Mouse (Mus musculus) myocyte (in vitro differentiated cells): Measurements from ENCODE around the gene Slc22a17. TPM values are rescaled to one million over a fixed set of nuclear protein-coding genes. Genes with fewer than 3 reads are reported as not detected.
"Not testable (repeated sequence)": the region's sequence is repeated elsewhere in the genome, so short reads cannot be mapped to it uniquely, and the experiment has no call there.

Experiments used
- H3K27me3 ChIP-seq: one replicate; pipeline ENCODE4 v1.6.1; 2011; ENCODE audit not compliant: control insufficient read depth, insufficient read depth, insufficient read length
- H3K36me3 ChIP-seq: one replicate; pipeline ENCODE4 v1.6.1; 2011; ENCODE audit not compliant: control insufficient read depth, insufficient read depth
- H3K4me2 ChIP-seq: one replicate; pipeline ENCODE4 v1.6.1; 2011; ENCODE audit warnings: low read depth, control low read depth
- H3K4me3 ChIP-seq: one replicate; pipeline ENCODE4 v1.5.1; 2011; ENCODE audit warnings: mild to moderate bottlenecking, control low read depth, moderate library complexity
- H3K79me2 ChIP-seq: one replicate; pipeline ENCODE4 v1.6.1; 2011; ENCODE audit not compliant: control insufficient read depth, insufficient read depth
- H3ac ChIP-seq: one replicate; pipeline ENCODE4 v1.6.1; 2011; ENCODE audit not compliant: control insufficient read depth, insufficient read length
- CEBPB ChIP-seq: IDR thresholded peaks from 2 replicates; pipeline ENCODE4 v1.6.1; 2011; ENCODE audit warnings: mild to moderate bottlenecking, moderate library complexity; ENCODE audit not compliant: poor library complexity, insufficient read depth, severe bottlenecking
- E2F4 ChIP-seq: IDR thresholded peaks from one replicate; pipeline ENCODE4 v1.6.1; 2011; ENCODE audit warnings: mild to moderate bottlenecking, control low read depth, moderate library complexity; ENCODE audit not compliant: insufficient read depth
- MAX ChIP-seq: IDR thresholded peaks from one replicate; pipeline ENCODE4 v1.6.1; 2011; ENCODE audit warnings: low read depth, mild to moderate bottlenecking, control low read depth
- MYOD1 ChIP-seq, 3 experiments: IDR thresholded peaks; one replicate each; pipeline ENCODE4 v1.6.1; 2011; ENCODE audit warnings: control low read depth in 2 of 3, low read depth in 2 of 3, mild to moderate bottlenecking in 2 of 3, moderate library complexity in 1 of 3; ENCODE audit not compliant: insufficient read length in 2 of 3, control insufficient read depth in 1 of 3
- MYOG ChIP-seq, 3 experiments: IDR thresholded peaks; one replicate each; pipeline ENCODE4 v1.6.1; 2011; ENCODE audit warnings: control low read depth in 2 of 3, low read depth in 2 of 3, mild to moderate bottlenecking in 2 of 3; ENCODE audit not compliant: insufficient read length in 2 of 3, control insufficient read depth in 1 of 3, insufficient read depth in 1 of 3
- POLR2A ChIP-seq: IDR thresholded peaks from one replicate; pipeline ENCODE4 v1.6.1; 2011; ENCODE audit warnings: low read depth, mild to moderate bottlenecking, control low read depth, moderate library complexity; ENCODE audit not compliant: insufficient read length
- POLR2AphosphoS2 ChIP-seq: IDR thresholded peaks from one replicate; pipeline ENCODE4 v1.6.1; 2011; ENCODE audit warnings: low read depth, control low read depth; ENCODE audit not compliant: insufficient read length
- REST ChIP-seq: IDR thresholded peaks from one replicate; pipeline ENCODE4 v1.6.1; 2011; ENCODE audit warnings: mild to moderate bottlenecking, control low read depth, moderate library complexity; ENCODE audit not compliant: insufficient read depth, insufficient read length
- SRF ChIP-seq: IDR thresholded peaks from one replicate; pipeline ENCODE4 v1.6.1; 2011; ENCODE audit warnings: low read depth; ENCODE audit not compliant: control insufficient read depth, insufficient read length
- TCF12 ChIP-seq: IDR thresholded peaks from one replicate; pipeline ENCODE4 v1.6.1; 2011; ENCODE audit warnings: mild to moderate bottlenecking, control low read depth; ENCODE audit not compliant: poor library complexity, insufficient read depth, severe bottlenecking
- TCF3 ChIP-seq: IDR thresholded peaks from one replicate; pipeline ENCODE4 v1.6.1; 2011; ENCODE audit warnings: low read depth, control low read depth; ENCODE audit not compliant: insufficient read length
- USF1 ChIP-seq: IDR thresholded peaks from one replicate; pipeline ENCODE4 v1.6.1; 2011; ENCODE audit warnings: low read depth, mild to moderate bottlenecking, control low read depth, moderate library complexity
- polyA plus RNA-seq: library from polyadenylated mRNA; unstranded; fragments of >200 nt; fragmentation: generic; extraction: Trizol; gene quantifications from one replicate; pipeline ENCODE4 v1.2.1, GENCODE M21; 2012; ENCODE audit warnings: missing spikeins

Gene Slc22a17
- polyA plus RNA-seq, 1 experiment = 0.92 TPM

GRCm38 (mm10) chr14:54953664-54954206, 40.8 kb upstream of the Slc22a17 start:
- Histone ChIP-seq H3K27me3 (peaks cover 41% of the 10 kb centered on the region), H3K36me3 (no peaks in the 10 kb centered on the region)

GRCm38 (mm10) chr14:54951587-54951986, 38.7 kb upstream of the Slc22a17 start:
- H3K4me3 ChIP-seq = no peak overlapping the region
- TF ChIP-seq SRF (no peak), CEBPB (no peak), REST (no peak), POLR2AphosphoS2 (no peak), E2F4 (no peak), MYOD1 (IDR thresholded peaks at IDR 0.05; ENCODE audit: control insufficient read depth in 1 of 3, insufficient read length in 2 of 3, low read depth in 2 of 3) (no peak), POLR2A (no peak), USF1 (no peak), MYOG (IDR thresholded peaks at IDR 0.05; ENCODE audit: control insufficient read depth in 1 of 3, insufficient read depth in 1 of 3, insufficient read length in 2 of 3, low read depth in 2 of 3) (no peak)
- H3K36me3 ChIP-seq = no peaks in the 10 kb centered on the region
- H3ac ChIP-seq = no peak overlapping the region
- no peak overlapping the region for H3K4me2 ChIP-seq
- no peaks in the 10 kb centered on the region for H3K79me2 ChIP-seq
- H3K27me3 ChIP-seq = peaks cover 36% of the 10 kb centered on the region

More at GRCm38 (mm10) chr14:54953664-54954206, 40.8 kb upstream of the Slc22a17 start:
- Histone ChIP-seq H3K79me2 (no peaks in the 10 kb centered on the region), H3K4me3 (no peak overlapping the region), H3ac (no peak overlapping the region), H3K4me2 (no peak overlapping the region)
- no peak for TF ChIP-seq E2F4
- no peak for TF ChIP-seq CEBPB
- TF ChIP-seq MYOD1 (IDR thresholded peaks at IDR 0.05; ENCODE audit: control insufficient read depth in 1 of 3, insufficient read length in 2 of 3, low read depth in 2 of 3) = no peak
- TF ChIP-seq POLR2A = no peak
- no peak for TF ChIP-seq MYOG (IDR thresholded peaks at IDR 0.05; ENCODE audit: control insufficient read depth in 1 of 3, insufficient read depth in 1 of 3, insufficient read length in 2 of 3, low read depth in 2 of 3)
- TF ChIP-seq REST = no peak
- TF ChIP-seq USF1 = no peak
- TF ChIP-seq POLR2AphosphoS2 = no peak
- TF ChIP-seq TCF12 = no peak
- no peak for TF ChIP-seq SRF
- TF ChIP-seq TCF3 = no peak
- no peak for TF ChIP-seq MAX

- no peaks in the 10 kb centered on the region for H3K36me3 ChIP-seq
- peaks cover 27% of the 10 kb centered on the region for H3K27me3 ChIP-seq
- H3K4me2 ChIP-seq = no peak overlapping the region
- no peaks in the 10 kb centered on the region for H3K79me2 ChIP-seq
- no peak overlapping the region for H3ac ChIP-seq
- no peak overlapping the region for H3K4me3 ChIP-seq
- TF ChIP-seq CEBPB (no peak), MYOD1 (IDR thresholded peaks at IDR 0.05; ENCODE audit: control insufficient read depth in 1 of 3, insufficient read length in 2 of 3, low read depth in 2 of 3) (no peak), MYOG (IDR thresholded peaks at IDR 0.05; ENCODE audit: control insufficient read depth in 1 of 3, insufficient read depth in 1 of 3, insufficient read length in 2 of 3, low read depth in 2 of 3) (no peak), E2F4 (no peak), POLR2AphosphoS2 (no peak)
These were observed 37.6 kb upstream of the Slc22a17 start for GRCm38 (mm10) chr14:54950493-54950892.

- Histone ChIP-seq H3K4me2 (no peak overlapping the region), H3K36me3 (no peaks in the 10 kb centered on the region), H3K79me2 (no peaks in the 10 kb centered on the region), H3K27me3 (peaks cover 23% of the 10 kb centered on the region), H3K4me3 (no peak overlapping the region), H3ac (no peak overlapping the region)
- TF ChIP-seq TCF3 (no peak), CEBPB (no peak), SRF (no peak), REST (no peak), USF1 (no peak), E2F4 (no peak), MAX (no peak), POLR2AphosphoS2 (no peak), TCF12 (no peak), POLR2A (no peak)
These were observed 35.8 kb upstream of the Slc22a17 start for GRCm38 (mm10) chr14:54948781-54949180.

GRCm38 (mm10) chr14:54947008-54947407, 34.1 kb upstream of the Slc22a17 start:
- H3K36me3 ChIP-seq = not testable (repeated sequence)

More at GRCm38 (mm10) chr14:54947008-54947407, 34.1 kb upstream of the Slc22a17 start:
- not testable (repeated sequence) for H3K4me3 ChIP-seq, H3K79me2 ChIP-seq, H3ac ChIP-seq, H3K4me2 ChIP-seq
- peaks cover 13% of the 10 kb centered on the region for H3K27me3 ChIP-seq
